Mouse (Mus musculus) kidney, adult 9 months (tissue): ENCODE results near the gene Tnfsf10.

Experiments
- DNase-seq: peaks from one replicate; pipeline ENCODE4 v3.0.0; 2022

The Tnfsf10 gene

DNA sequence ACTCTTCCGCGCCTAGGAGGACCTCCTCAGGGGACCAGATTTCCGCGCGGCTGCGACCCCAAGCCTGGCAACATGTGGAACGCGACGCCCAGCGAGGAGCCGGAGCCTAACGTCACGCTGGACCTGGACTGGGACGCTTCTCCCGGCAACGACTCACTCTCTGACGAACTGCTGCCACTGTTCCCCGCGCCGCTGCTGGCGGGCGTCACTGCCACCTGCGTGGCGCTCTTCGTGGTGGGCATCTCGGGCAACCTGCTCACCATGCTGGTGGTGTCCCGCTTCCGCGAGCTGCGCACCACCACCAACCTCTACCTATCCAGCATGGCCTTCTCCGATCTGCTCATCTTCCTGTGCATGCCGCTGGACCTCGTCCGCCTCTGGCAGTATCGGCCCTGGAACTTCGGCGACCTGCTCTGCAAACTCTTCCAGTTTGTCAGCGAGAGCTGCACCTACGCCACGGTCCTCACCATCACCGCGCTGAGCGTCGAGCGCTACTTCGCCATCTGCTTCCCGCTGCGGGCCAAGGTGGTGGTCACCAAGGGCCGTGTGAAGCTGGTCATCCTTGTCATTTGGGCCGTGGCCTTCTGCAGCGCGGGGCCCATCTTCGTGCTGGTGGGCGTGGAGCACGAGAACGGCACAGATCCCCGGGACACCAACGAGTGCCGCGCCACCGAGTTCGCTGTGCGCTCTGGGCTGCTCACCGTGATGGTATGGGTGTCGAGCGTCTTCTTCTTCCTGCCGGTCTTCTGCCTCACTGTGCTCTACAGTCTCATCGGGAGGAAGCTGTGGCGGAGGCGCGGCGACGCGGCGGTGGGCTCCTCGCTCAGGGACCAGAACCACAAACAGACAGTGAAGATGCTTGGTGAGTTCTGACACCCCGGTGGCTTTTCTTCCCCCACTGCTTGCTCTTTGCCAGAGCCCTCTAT is 55.2 kb downstream of the Tnfsf10 start:
- no peak for DNase-seq

DNA sequence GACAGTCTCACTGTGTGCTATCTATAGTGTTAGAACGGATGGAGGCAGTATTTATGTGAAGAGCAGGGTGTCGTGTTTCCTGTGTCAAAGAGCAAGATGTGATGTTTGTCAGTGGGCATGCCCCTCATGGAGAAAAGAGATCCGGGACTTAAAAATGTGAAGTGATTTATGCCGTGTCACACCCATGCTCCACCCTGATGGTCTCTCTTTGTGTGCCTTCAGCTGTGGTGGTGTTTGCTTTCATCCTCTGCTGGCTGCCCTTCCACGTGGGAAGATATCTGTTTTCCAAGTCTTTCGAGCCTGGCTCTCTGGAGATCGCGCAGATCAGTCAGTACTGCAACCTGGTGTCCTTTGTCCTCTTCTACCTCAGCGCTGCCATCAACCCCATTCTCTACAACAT is 57.6 kb downstream of the Tnfsf10 start:
- no peak for DNase-seq

DNA sequence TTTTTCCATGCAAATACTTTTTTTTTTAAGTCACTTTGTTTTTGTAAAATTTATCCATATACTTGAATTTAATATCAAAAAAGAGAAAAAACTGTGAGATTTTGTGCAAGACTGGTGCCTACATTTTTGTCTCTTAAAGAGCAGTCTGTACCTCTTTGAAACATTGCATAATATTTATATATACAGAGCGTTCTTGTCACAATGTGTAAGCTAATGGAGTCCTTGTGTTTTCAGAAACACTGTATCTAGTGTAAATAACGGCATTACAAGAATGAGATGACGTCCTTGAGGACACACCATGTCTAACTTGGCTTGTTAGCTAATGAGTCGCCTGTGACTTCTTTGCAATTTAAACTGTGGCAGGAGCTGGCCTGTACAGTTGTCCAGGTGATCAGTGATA is 61.1 kb downstream of the Tnfsf10 start:
- DNase-seq = no peak

DNA sequence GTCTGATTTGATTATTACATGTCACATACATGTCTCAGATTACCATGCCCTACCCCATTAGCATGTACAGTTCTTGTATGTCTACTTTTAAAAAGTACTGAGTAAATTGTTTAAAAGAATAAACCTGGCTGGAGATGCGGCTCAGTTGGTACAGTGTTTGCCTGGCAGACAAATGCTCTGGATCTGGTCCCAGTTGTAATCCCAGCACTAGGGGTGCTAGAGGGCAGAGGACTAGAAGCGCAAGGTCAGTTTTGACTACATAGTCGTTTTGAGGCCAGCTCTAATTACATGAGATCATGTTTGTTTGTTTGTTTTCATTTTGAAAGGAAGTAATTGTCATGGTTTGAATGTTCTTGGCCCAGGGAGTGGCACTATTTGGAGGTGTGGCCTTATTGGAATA is 68.0 kb downstream of the Tnfsf10 start:
- peak; percentile 14 for DNase-seq

DNA sequence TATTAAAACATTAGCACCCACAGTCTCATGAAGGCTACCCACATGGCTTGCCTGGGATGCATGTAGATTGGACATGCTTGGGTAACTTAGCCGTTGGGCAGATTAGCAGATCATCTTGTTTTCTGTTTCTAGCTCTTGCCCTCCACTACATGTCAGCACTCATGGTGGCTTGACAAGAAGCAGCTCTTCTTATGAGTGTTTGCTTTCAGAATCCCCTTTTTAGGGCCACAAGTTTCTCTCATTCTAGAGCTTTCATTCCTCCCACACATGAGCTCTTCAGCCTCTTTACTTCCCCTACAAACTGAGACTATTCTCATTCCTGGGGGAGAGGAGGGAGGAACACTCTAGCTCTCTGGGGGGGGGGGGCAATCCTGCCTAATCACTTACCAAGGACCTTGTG is 73.1 kb downstream of the Tnfsf10 start:
- DNase-seq = no peak
